20 mouse cellular contexts compared by ENCODE assay signal in the genomic region with DNA sequence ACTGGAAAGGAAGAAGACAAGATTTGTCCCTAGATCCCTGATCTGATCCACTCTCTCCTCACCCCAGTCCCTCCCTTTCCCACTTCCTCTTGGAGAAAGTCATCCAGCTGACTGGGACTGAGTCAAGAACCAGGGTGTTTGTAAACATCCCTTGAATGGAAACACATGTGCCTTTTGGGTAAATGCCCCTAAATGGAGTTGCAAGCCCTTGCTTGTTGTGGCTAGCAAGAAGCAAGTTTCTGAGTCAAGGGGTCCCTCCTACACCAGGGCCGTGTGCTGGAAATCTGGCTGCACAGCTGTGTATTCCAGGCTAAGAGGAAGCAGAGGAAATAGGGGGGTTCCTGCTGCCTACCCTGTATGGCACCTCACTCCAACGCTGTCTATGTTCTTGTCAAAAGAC.
A peak's percentile ranks its signal among the peaks of the same experiment; 100 is the strongest.
DNase-seq lines count a peak whose midpoint lies in the region; ATAC-seq and TF ChIP-seq lines count a peak whose summit lies in the region.
"Had no signal": no experiment of that assay in that cellular context is flagged by ENCODE, and none has a peak within 500 bp of the region (broad histone marks: within the 10 kb centered on the region; RNA-seq: fewer than 3 reads in every experiment).

No protein-coding gene starts in this region.

- no peaks in the 10 kb centered on the region for H3K36me3 ChIP-seq in limb, embryonic 10.5 days
- H3K36me3 ChIP-seq: embryonic facial prominence, embryonic 15.5 days; forebrain, embryonic 12.5 days; hindbrain, embryonic 10.5 days; limb, embryonic 12.5 days had no signal

- DNase-seq in gastrocnemius, postnatal 25 days = peak; percentile 43
- no peak for DNase-seq in gastrocnemius, postnatal 14 days
- DNase-seq in kidney, adult 9 months = peak; percentile 27
- DNase-seq in kidney, postnatal 14 days = no peak
- DNase-seq in limb, embryonic 10.5 days (ENCODE audit: low spot score) = no peak
- no peak for DNase-seq in left cerebral cortex, postnatal 10 days (ENCODE audit: extremely low spot score in 1 of 2, low spot score in 2 of 2)
- DNase-seq: cerebellum, adult 9-11 months; midbrain, embryonic 14.5 days; retina, postnatal 1 day; right cerebral cortex, postnatal 4 days had no signal

- H3K9me3 ChIP-seq in limb, embryonic 10.5 days (replicated peaks) = no peaks in the 10 kb centered on the region
- H3K9me3 ChIP-seq: embryonic facial prominence, embryonic 15.5 days; forebrain, embryonic 12.5 days; hindbrain, embryonic 10.5 days; limb, embryonic 12.5 days had no signal

- no peak for TF ChIP-seq POLR2A in olfactory bulb, adult 2 months (IDR thresholded peaks at IDR 0.05; ENCODE audit: insufficient read depth, low read depth, low read length)

- TF ChIP-seq CTCF in olfactory bulb, adult 2 months (IDR thresholded peaks at IDR 0.05; ENCODE audit: insufficient read depth, low read depth, low read length) = no peak

- no peaks in the 10 kb centered on the region for H3K27me3 ChIP-seq in limb, embryonic 10.5 days (ENCODE audit: low read depth, poor library complexity, severe bottlenecking)
- H3K27me3 ChIP-seq: embryonic facial prominence, embryonic 15.5 days; forebrain, embryonic 12.5 days; limb, embryonic 12.5 days had no signal

- ATAC-seq in erythroid progenitor cell, adult 5-6 weeks (replicated peaks; ENCODE audit: low FRiP score, poor library complexity, severe bottlenecking) = no peak
- ATAC-seq: activated CD4-positive, CD25-positive, alpha-beta regulatory T cell, adult 4 months had no signal

- H3K4me1 ChIP-seq in limb, embryonic 10.5 days = peaks cover 30% of the 10 kb centered on the region
- no peaks in the 10 kb centered on the region for H3K4me1 ChIP-seq in olfactory bulb, adult 2 months (ENCODE audit: control insufficient read depth, insufficient read depth, low read length)
- H3K4me1 ChIP-seq: forebrain, embryonic 12.5 days had no signal

- 61% methylated on average over 2 of the region's 2 CpGs for WGBS in limb, embryonic 10.5 days
- 60% methylated on average over 2 of the region's 2 CpGs for WGBS in olfactory bulb, adult 2 months

- 0 out of 2 replicates have a peak overlapping the region, but pooled peaks have one; percentile 42 for H3K27ac ChIP-seq in limb, embryonic 10.5 days
- 0 out of 2 replicates have a peak overlapping the region, but pooled peaks have one; percentile 26 for H3K27ac ChIP-seq in olfactory bulb, adult 2 months (ENCODE audit: insufficient read depth, low read depth, low read length)
- H3K27ac ChIP-seq: embryonic facial prominence, embryonic 15.5 days; forebrain, embryonic 12.5 days; hindbrain, embryonic 10.5 days; kidney, postnatal 0 days; layer of hippocampus, adult 2 months; limb, embryonic 12.5 days; liver, embryonic 14.5 days had no signal

- intact Hi-C loops in gastrocnemius, postnatal 14 days (cut with DNase I; ENCODE audit: low total_unique reads) = loop anchor here (10.0 kb wide), 1 partner anchor 235 kb away; no protein-coding TSS in a partner anchor
- intact Hi-C loops in left cerebral cortex, postnatal 10 days (cut with DNase I) = no loop called here

- no peak overlapping the region for H3K4me3 ChIP-seq in limb, embryonic 10.5 days
- no peak overlapping the region for H3K4me3 ChIP-seq in olfactory bulb, adult 2 months (ENCODE audit: insufficient read depth, low read depth, low read length)
- H3K4me3 ChIP-seq: embryonic facial prominence, embryonic 15.5 days; forebrain, embryonic 12.5 days; hindbrain, embryonic 10.5 days; layer of hippocampus, adult 2 months; limb, embryonic 12.5 days had no signal

Comparison
In these comparisons a context has a peak if more than half of its experiments do, and no peak if none do; other contexts are left out.
1. DNase-seq: peak in gastrocnemius, postnatal 25 days (single experiment) and kidney, adult 9 months (single experiment); none in gastrocnemius, postnatal 14 days (single experiment), kidney, postnatal 14 days (single experiment), limb, embryonic 10.5 days (single experiment) and left cerebral cortex, postnatal 10 days (0 of 2).